Mouse (Mus musculus) retina, adult 2 months (tissue): Measurements from ENCODE around the gene Olfr457.
"Not testable (repeated sequence)": the region's sequence is repeated elsewhere in the genome, so short reads cannot be mapped to it uniquely, and the experiment has no call there.

Experiments
- DNase-seq: peaks from one replicate; pipeline ENCODE4 v3.0.0-alpha.2; 2012; ENCODE audit warnings: low read depth, low spot score

Olfr457 gene

DNA sequence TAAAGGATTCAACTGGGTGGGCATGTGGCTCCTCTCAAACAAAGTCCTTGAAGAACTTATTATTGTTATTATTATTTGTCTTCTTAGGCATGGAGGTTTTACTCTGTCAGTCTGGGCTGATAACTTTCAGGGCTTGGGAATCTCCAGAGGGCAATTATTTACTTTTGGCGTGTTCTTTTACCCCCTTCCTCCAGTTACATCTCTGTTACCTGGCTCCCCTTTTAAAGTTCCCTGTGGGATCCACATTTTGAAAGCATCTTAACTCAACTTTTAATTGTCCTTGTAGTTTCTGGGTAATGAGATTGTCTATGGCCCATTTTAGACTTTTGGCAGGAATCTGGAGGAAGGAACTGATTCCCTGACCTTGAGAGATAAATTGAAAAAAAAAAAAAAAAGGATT lies at the start of gene Olfr457:
Olfr457 (minus strand) TSS at position 101 of the 400 bp plus-strand sequence.
- DNase-seq = no peak

GRCm38 (mm10) chr6:42513461-42513860 lies 37.3 kb upstream of the Olfr457 start:
- DNase-seq = no peak

DNA sequence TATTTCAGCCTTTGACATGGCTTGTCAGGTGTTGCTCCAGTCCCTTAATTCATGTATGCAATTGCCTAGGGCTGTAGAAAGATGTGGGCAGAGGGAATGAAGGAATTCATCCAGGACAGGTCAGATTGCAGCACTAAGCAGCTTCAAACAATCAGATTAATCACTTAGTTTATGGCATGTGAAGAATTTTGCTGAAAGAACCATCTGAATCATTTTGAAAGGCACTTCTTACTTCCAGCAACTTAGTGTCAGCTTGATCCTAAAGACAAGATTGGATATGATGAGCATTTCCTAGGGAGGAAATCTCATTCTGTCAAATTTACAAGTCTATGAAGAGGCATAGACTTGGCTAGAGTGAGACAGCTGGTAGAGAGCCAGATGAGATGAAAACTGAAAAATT lies 33.2 kb upstream of the Olfr457 start:
- DNase-seq = no peak

GRCm38 (mm10) chr6:42503478-42503877 lies 27.3 kb upstream of the Olfr457 start:
- DNase-seq = no peak

- DNase-seq = no peak
Measured at GRCm38 (mm10) chr6:42489731-42490130, 13.6 kb upstream of the Olfr457 start.

DNA sequence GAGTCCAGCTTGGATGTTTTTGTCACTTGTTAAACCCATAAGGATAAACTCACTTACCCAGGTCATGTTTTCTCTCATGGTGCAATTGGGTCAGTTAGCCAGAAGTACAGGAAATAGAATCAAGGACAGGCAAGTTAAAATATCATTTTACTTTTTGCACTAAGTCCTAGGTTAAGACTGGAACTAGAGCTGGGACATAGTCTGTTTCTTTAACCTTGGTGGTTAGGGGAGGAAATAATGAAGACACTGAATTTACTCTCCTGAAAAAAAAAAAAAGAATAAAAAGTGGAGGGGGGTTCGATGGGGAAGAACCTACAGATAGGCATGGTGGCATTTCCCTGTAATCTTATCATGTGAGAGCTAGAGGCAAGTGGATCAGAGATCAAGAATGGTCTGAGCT lies 11.0 kb upstream of the Olfr457 start, which contains the start of gene Olfr456:
Olfr456 (minus strand) TSS at position 101 of the 400 bp plus-strand sequence.
- DNase-seq = no peak

GRCm38 (mm10) chr6:42484633-42485032 lies 8.5 kb upstream of the Olfr457 start:
- DNase-seq = no peak

- not testable (repeated sequence) for DNase-seq
Measured at GRCm38 (mm10) chr6:42471298-42471697, 4.8 kb downstream of the Olfr457 start.

DNA sequence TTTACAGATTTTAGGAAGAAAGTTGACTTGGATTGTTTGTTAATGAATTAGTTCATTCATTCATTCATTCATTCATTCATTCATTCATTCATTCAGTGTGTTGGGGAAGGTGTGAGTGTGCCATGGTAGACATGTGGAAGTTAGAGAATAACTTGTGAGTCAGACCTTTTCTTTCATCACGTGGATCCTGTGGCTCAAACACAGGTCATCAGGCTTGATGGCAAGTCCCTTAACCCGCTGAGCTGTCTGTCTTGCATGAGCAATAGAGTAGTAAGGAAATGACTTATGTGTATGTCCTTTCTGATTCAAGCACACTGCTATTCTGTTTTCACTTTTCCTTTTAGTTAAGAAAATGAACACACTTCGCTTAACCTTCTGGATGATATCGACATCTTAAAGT lies 5.6 kb downstream of the Olfr457 start:
- no peak for DNase-seq

DNA sequence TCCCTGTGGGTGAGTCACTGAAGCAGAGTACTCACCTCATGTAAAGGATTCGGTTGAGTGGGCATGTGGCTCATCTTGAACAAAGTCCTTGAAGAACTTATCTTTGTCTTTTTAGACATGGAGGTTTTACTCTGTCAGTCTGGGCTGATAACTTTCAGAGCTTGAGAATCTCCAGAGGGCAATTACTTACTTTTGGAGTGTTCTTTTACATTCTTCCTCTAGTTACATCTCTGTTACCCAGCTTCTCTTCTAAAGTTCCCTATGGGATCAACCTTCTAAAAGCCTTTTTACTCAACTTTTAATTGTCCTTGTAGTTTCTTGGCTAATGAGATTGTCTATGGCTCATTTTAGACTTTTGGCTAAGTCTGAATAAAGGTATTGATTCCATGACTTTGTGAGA lies 11.0 kb downstream of the Olfr457 start, which contains the start of gene Olfr458:
Olfr458 (minus strand) TSS at position 101 of the 400 bp plus-strand sequence.
- DNase-seq = no peak

- no peak for DNase-seq
Measured at GRCm38 (mm10) chr6:42447381-42447780, 28.8 kb downstream of the Olfr457 start.

DNA sequence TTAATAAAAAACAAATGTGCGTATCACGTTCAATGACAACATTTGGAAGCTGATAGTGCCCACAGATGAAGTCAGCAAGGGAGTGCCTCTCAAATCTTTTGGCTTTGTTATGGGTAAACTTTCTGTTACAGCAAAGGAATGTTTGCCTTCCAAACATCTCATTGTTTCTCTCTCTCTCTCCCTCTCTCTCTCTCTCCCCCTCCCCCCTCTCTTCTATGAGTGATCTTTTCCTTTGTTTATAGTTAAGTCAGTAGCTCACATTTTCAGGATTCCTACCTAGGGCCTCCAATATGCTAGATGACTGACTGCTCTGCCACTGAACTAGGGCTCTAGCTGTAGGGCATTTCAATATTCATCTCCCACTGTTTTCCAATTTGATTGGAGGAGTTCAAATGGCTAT lies 31.6 kb downstream of the Olfr457 start:
- no peak for DNase-seq

- DNase-seq = no peak
Measured at GRCm38 (mm10) chr6:42441395-42441794, 34.7 kb downstream of the Olfr457 start.

GRCm38 (mm10) chr6:42435490-42435889 lies 40.6 kb downstream of the Olfr457 start:
- no peak for DNase-seq

- DNase-seq = no peak
Measured at GRCm38 (mm10) chr6:42434446-42434845, 41.7 kb downstream of the Olfr457 start, which contains the start of gene Tas2r126. Gene Tas2r126 (plus strand): TSS chr6:42434535.

GRCm38 (mm10) chr6:42433554-42433953 lies 42.6 kb downstream of the Olfr457 start:
- DNase-seq = no peak

DNA sequence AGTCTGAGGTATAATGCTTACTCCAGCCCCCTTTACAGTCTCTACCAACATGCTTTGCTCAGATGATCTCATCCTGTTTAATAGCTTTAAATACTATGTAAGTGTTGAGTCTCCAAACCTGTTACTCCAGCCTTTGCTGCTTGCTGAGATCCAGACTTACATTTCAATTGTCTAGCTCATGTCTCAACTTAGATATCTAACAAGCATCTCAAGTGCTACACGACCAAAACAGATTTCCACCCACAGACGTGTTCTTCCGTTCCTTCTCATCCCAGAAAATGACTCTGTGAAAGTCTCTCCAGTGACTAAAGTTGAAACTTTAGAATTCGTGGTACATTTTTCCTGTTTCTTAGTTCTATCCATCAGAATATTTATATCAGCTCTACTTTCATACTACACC lies 49.8 kb downstream of the Olfr457 start:
- no peak for DNase-seq

DNA sequence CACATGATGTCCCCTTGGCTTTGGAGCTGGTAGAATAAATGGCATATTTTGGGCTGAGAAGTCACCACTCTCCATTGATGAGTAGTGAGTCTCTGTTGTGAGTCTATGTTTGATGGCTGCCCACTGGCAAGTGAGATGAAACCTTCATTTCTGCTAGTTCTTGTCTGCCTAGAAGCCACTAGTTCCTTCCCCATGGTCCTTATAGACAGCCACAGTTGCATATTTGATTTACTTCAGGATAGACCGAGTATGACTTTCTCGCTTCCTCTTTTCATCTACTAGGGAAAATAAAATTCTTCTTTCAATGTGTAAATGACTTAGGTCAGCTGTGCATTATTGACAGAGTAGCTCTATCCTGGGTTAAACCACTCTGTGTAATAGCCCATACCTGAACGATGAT lies 51.7 kb downstream of the Olfr457 start:
- no peak for DNase-seq

GRCm38 (mm10) chr6:42421439-42421838 lies 54.7 kb downstream of the Olfr457 start:
- DNase-seq = no peak

DNA sequence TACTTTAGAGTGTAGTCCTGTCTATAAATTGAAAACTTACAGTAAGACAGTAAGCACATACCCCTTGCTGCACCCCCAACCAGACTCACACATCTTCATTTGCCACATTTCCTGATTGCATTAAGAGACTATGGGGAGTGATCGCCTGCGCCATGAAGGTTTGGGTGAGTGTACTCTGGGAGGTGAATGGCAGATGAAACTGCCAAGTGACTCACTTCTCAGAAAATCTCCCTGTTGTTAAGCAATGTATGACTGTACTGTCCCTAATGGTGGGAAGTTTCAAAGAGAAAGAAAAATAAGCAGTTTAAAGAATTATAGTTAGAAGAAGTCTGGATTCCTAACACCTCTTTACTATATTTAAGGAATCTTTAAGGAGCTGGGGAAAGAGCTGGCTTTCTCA lies 56.7 kb downstream of the Olfr457 start:
- no peak for DNase-seq
